Mouse (Mus musculus): ENCODE measurements at regions not wholly inside any gene's neighbourhood (a gene's known extent, or its start where the extent isn't known, plus 50 kb on each side); places are given as distances from the start of the nearest gene placed in this dataset.

GRCm38 (mm10) chr8:66771111-66771510, 74.1 kb downstream of the Npy1r start:
- no peak overlapping the region for H3K4me2 ChIP-seq (ENCODE audit: insufficient read depth, low read depth, poor library complexity, severe bottlenecking)
- no peaks in the 10 kb centered on the region for H3K27me3 ChIP-seq (replicated peaks)
- in situ Hi-C loops (cut with MboI; ENCODE audit: low pct_ligation_motif_present, low pct_unique_long_range_greater_than_20kb, low sequenced_read_pairs) (no loop called here), dilution Hi-C loops (cut with MboI; ENCODE audit: extremely low pct_ligation_motif_present, extremely low pct_unique_long_range_greater_than_20kb, low sequenced_read_pairs) (no loop called here)
- H3K9ac ChIP-seq (ENCODE audit: insufficient read depth, low read depth): no peak overlapping the region
- no peak for DNase-seq (ENCODE audit: extremely low read depth)
- no peaks in the 10 kb centered on the region for H3K9me3 ChIP-seq (replicated peaks; ENCODE audit: low read length)
- peaks cover 0 to 3% of the 10 kb centered on the region in 2 experiments; a peak in 1 of 4 replicates for H3K4me1 ChIP-seq (ENCODE audit: control insufficient read depth in 1 of 2, insufficient read depth in 2 of 2)
- no peak overlapping the region for H3K27ac ChIP-seq (ENCODE audit: insufficient read depth, low read depth)
- no peaks in the 10 kb centered on the region for H3K36me3 ChIP-seq (replicated peaks in 1 of 2; ENCODE audit: control insufficient read depth in 1 of 2, insufficient read depth in 1 of 2, low read length in 1 of 2)
- no peak for TF ChIP-seq POLR2A (IDR thresholded peaks at IDR 0.05; ENCODE audit: low read depth, low read length)
- H3K4me3 ChIP-seq (replicated peaks in 1 of 3; ENCODE audit: low read depth in 2 of 3, low read length in 2 of 3, poor library complexity in 1 of 3): no peak overlapping the region
- no peaks in the 10 kb centered on the region for H3K79me2 ChIP-seq (replicated peaks; ENCODE audit: control insufficient read depth, extremely low read depth, insufficient read depth, poor library complexity, severe bottlenecking)

GRCm38 (mm10) chr8:66772653-66773052, 75.7 kb downstream of the Npy1r start:
- dilution Hi-C loops (cut with MboI; ENCODE audit: extremely low pct_ligation_motif_present, extremely low pct_unique_long_range_greater_than_20kb, low sequenced_read_pairs): no loop called here

GRCm38 (mm10) chr8:66777115-66777877, 80.3 kb downstream of the Npy1r start:
- H3K27me3 ChIP-seq (replicated peaks): no peaks in the 10 kb centered on the region
- in situ Hi-C loops (cut with MboI; ENCODE audit: low pct_ligation_motif_present, low pct_unique_long_range_greater_than_20kb, low sequenced_read_pairs): no loop called here
- no peak overlapping the region for H3K9ac ChIP-seq (ENCODE audit: insufficient read depth, low read depth)
- H3K4me1 ChIP-seq (ENCODE audit: control insufficient read depth in 1 of 2, insufficient read depth in 2 of 2): peaks cover 0 to 3% of the 10 kb centered on the region in 2 experiments; a peak in 1 of 4 replicates
- dilution Hi-C loops (cut with MboI; ENCODE audit: extremely low pct_ligation_motif_present, extremely low pct_unique_long_range_greater_than_20kb, low sequenced_read_pairs): no loop called here
- H3K4me2 ChIP-seq (ENCODE audit: insufficient read depth, low read depth, poor library complexity, severe bottlenecking): no peak overlapping the region
- no peak for DNase-seq (ENCODE audit: extremely low read depth)
- no peaks in the 10 kb centered on the region for H3K36me3 ChIP-seq (replicated peaks in 1 of 2; ENCODE audit: control insufficient read depth in 1 of 2, insufficient read depth in 1 of 2, low read length in 1 of 2)
- H3K27ac ChIP-seq (ENCODE audit: insufficient read depth, low read depth): no peak overlapping the region
- H3K4me3 ChIP-seq (replicated peaks in 1 of 3; ENCODE audit: low read depth in 2 of 3, low read length in 2 of 3, poor library complexity in 1 of 3): no peak overlapping the region
- TF ChIP-seq MAX (IDR thresholded peaks at IDR 0.05; ENCODE audit: low read length) (no peak), KAT2A (IDR thresholded peaks at IDR 0.05; ENCODE audit: insufficient replicate concordance, low read length) (no peak), RCOR1 (conservative IDR thresholded peaks at IDR 0.05; ENCODE audit: low read depth, low read length) (no peak), POLR2A (IDR thresholded peaks at IDR 0.05; ENCODE audit: low read depth, low read length) (no peak), USF1 (IDR thresholded peaks at IDR 0.05; ENCODE audit: low read depth, low read length) (no peak)
- no peaks in the 10 kb centered on the region for H3K9me3 ChIP-seq (replicated peaks; ENCODE audit: low read length)
- H3K79me2 ChIP-seq (replicated peaks; ENCODE audit: control insufficient read depth, extremely low read depth, insufficient read depth, poor library complexity, severe bottlenecking): no peaks in the 10 kb centered on the region

More at GRCm38 (mm10) chr8:66772653-66773052, 75.7 kb downstream of the Npy1r start:
- peak overlapping the region; percentile 45; the same call in 1 of the 2 replicates for H3K4me2 ChIP-seq (ENCODE audit: insufficient read depth, low read depth, poor library complexity, severe bottlenecking)
- H3K27ac ChIP-seq (ENCODE audit: insufficient read depth, low read depth): no peak overlapping the region
- no peak overlapping the region for H3K4me3 ChIP-seq (replicated peaks in 1 of 3; ENCODE audit: low read depth in 2 of 3, low read length in 2 of 3, poor library complexity in 1 of 3)
- H3K27me3 ChIP-seq (replicated peaks): no peaks in the 10 kb centered on the region
- H3K79me2 ChIP-seq (replicated peaks; ENCODE audit: control insufficient read depth, extremely low read depth, insufficient read depth, poor library complexity, severe bottlenecking): no peaks in the 10 kb centered on the region
- in situ Hi-C loops (cut with MboI; ENCODE audit: low pct_ligation_motif_present, low pct_unique_long_range_greater_than_20kb, low sequenced_read_pairs): no loop called here
- no peak for TF ChIP-seq USF2 (conservative IDR thresholded peaks at IDR 0.05; ENCODE audit: low read depth, low read length)
- TF ChIP-seq GABPA (IDR thresholded peaks at IDR 0.05; ENCODE audit: insufficient replicate concordance, low read depth, low read length): no peak
- no peak for TF ChIP-seq SMC3 (IDR thresholded peaks at IDR 0.05; ENCODE audit: low read depth, low read length)
- TF ChIP-seq MYC (IDR thresholded peaks at IDR 0.05; ENCODE audit: low read depth, low read length): no peak
- TF ChIP-seq MAZ (IDR thresholded peaks at IDR 0.05; ENCODE audit: low read depth, low read length): no peak
- no peak for TF ChIP-seq MEF2A (IDR thresholded peaks at IDR 0.05; ENCODE audit: borderline replicate concordance, low read depth, low read length)
- TF ChIP-seq ZKSCAN1 (IDR thresholded peaks at IDR 0.05; ENCODE audit: borderline replicate concordance, low read depth, low read length): no peak
- TF ChIP-seq EP300 (IDR thresholded peaks at IDR 0.05; ENCODE audit: low read length): no peak
- TF ChIP-seq CHD1 (IDR thresholded peaks at IDR 0.05; ENCODE audit: low read depth, low read length): no peak
- no peak for TF ChIP-seq ZC3H11A (IDR thresholded peaks at IDR 0.05; ENCODE audit: low read depth, low read length)
- TF ChIP-seq SIN3A (IDR thresholded peaks at IDR 0.05; ENCODE audit: low read length): no peak
- no peak for TF ChIP-seq CTCF (conservative IDR thresholded peaks at IDR 0.05 in 1 of 2, IDR thresholded peaks at IDR 0.05 in 1 of 2; ENCODE audit: low read depth in 2 of 2, low read length in 2 of 2)
- no peak for TF ChIP-seq CHD2 (IDR thresholded peaks at IDR 0.05; ENCODE audit: low read length)
- no peak for TF ChIP-seq ETS1 (conservative IDR thresholded peaks at IDR 0.05; ENCODE audit: low read depth, low read length)
- no peak for TF ChIP-seq ZNF384 (IDR thresholded peaks at IDR 0.05; ENCODE audit: low read depth, low read length)
- no peak for TF ChIP-seq NRF1 (IDR thresholded peaks at IDR 0.05; ENCODE audit: low read depth, low read length)
- H3K9me3 ChIP-seq (replicated peaks; ENCODE audit: low read length): no peaks in the 10 kb centered on the region
- no peak for DNase-seq (ENCODE audit: extremely low read depth)
- H3K4me1 ChIP-seq (ENCODE audit: control insufficient read depth in 1 of 2, insufficient read depth in 2 of 2): peaks cover 0 to 3% of the 10 kb centered on the region in 2 experiments; a peak in 1 of 4 replicates
- no peak overlapping the region for H3K9ac ChIP-seq (ENCODE audit: insufficient read depth, low read depth)
- no peaks in the 10 kb centered on the region for H3K36me3 ChIP-seq (replicated peaks in 1 of 2; ENCODE audit: control insufficient read depth in 1 of 2, insufficient read depth in 1 of 2, low read length in 1 of 2)
